Mouse (Mus musculus): ENCODE measurements around the gene B130006D01Rik.

The B130006D01Rik gene

DNA sequence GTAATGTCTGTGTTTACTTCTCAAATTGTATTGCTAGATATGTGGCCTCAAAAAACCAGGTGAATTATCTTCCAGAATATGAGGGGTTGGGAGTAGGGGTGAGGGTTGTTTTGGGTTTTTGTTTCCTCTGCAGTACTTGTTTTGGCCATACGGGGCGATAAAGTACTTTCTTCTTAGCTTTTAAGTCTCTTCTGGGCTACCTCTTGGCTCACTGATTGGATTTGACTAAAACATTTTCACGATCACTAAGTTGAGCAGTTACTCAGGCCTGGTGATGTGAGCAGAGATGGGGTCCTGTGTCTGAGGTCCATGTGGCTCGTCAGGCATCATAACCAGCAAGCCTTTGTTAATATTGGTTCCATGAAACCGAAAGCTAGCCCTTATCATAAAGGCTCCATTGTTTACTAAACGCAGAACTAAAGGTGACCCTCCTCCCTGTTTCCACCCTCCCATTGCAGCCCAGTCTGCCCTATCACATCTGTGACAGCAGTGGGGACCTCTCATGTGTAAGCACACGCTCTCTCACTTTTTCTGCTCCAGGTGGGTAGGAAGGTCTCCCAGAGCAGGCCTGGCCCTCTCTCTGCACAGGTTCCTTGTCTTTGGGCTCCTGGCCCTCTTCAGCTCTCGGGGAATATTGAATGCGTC, 47.5 kb downstream of the B130006D01Rik start:
- DNase-seq (ENCODE audit: extremely low read depth, low read depth): no peak

DNA sequence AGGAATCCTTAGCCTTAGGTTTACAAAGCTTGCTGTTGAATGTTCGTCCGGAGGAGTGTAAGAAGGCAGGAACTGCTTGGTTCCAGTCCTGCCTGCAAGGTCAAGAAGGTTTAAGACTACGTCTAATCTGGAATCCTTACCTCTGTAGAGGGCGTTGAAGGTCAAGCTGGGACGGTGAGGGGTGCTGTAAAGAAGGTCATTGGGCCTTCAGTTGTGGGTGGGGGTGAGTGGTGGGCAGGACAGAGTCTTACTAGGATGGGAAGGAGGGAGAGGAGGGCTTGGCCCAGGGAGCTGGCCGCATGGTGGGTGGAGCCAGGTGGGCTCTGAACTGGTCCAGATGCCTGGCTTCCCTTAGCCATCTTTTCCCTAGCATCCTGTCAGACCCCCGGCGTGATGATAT, 48.3 kb downstream of the B130006D01Rik start:
- DNase-seq (ENCODE audit: extremely low read depth, low read depth): no peak

DNA sequence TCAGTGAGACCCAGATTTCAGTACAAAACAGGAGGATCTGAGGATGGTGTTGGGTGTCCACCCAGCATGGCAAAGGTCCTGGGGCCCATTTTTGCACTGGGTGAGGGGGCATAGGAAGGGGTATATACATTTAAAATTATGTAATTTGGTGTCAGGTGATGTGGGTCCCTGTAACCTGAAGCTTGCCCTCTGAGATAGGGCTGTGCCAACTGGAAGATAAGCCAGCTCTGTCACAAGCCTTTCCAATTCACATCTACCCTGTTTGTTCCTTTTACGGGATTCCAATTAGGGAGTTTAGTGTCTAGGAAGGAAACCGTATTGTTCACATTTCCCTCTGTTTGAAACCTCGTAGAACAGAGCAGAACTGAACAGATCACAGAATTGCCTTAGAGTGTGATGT, 49.9 kb downstream of the B130006D01Rik start:
- DNase-seq (ENCODE audit: extremely low read depth, low read depth): no peak
